Mouse (Mus musculus): ENCODE data around the gene Glyctk. TPM values are rescaled to one million over a fixed set of nuclear protein-coding genes. Genes with fewer than 3 reads are reported as not detected.

Glyctk gene
- polyA plus RNA-seq, 1 experiment from 2014 or later: 2.8 TPM

- Histone ChIP-seq H3K9me3 (no peaks in the 10 kb centered on the region), H3K4me2 (no peak overlapping the region), H3K4me3 (no peak overlapping the region), H3K4me1 (replicated peaks) (peaks cover 27% of the 10 kb centered on the region), H3K27ac (replicated peaks) (peak overlapping the region; percentile 57), H3K27me3 (no peaks in the 10 kb centered on the region), H3K36me3 (no peaks in the 10 kb centered on the region), H3K9ac (no peak overlapping the region)
- WGBS: 23% methylated on average over 10 of the region's 10 CpGs
- peak; percentile 57 for ATAC-seq (ENCODE audit: low FRiP score, low read depth)
Observed at GRCm38 (mm10) chr9:106139763-106140162, 18.2 kb downstream of the Glyctk start.

DNA sequence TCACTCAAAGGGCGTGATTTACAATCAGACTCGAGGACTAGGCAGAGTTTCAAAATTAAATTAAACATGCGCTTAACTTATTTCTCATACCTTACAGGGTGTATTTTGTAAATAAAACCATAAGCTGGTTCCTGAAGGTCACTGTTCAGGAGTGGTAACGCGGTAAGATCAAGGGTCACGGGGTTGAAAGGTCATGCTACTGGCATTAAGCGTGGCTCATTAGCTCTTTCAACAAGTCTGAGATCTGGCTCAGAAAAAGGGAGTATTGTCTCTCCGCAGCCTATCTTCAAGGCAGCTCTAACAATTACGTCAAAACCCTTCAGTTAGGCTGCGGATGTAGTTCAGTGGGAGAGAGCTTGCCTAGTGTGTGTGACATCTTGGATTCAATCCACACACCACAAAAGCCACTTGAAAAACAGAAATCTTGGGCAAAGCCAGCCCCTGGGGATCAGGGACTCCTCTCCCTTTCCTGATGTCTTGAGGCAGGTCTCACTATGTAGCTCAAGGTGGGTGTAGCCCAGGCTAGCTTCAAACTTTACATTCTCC is 20.2 kb downstream of the Glyctk start:
- no peak for ATAC-seq (ENCODE audit: low FRiP score, low read depth)
- 39% methylated on average over 10 of the region's 10 CpGs for WGBS
- Histone ChIP-seq H3K9me3 (no peaks in the 10 kb centered on the region), H3K4me2 (no peak overlapping the region), H3K27ac (replicated peaks) (no peak overlapping the region), H3K9ac (no peak overlapping the region), H3K4me3 (no peak overlapping the region), H3K36me3 (no peaks in the 10 kb centered on the region), H3K4me1 (replicated peaks) (peaks cover 19% of the 10 kb centered on the region), H3K27me3 (no peaks in the 10 kb centered on the region)

- H3K4me1 ChIP-seq (replicated peaks): peaks cover 18% of the 10 kb centered on the region
- H3K4me2 ChIP-seq: no peak overlapping the region
- no peaks in the 10 kb centered on the region for H3K36me3 ChIP-seq
- no peak for ATAC-seq (ENCODE audit: low FRiP score, low read depth)
- H3K27ac ChIP-seq (replicated peaks): no peak overlapping the region
- WGBS: 83% methylated on average over 7 of the region's 7 CpGs
- no peaks in the 10 kb centered on the region for H3K27me3 ChIP-seq
- H3K9ac ChIP-seq: no peak overlapping the region
- H3K9me3 ChIP-seq: no peaks in the 10 kb centered on the region
- H3K4me3 ChIP-seq: no peak overlapping the region
Observed at GRCm38 (mm10) chr9:106130250-106130649, 27.7 kb downstream of the Glyctk start.

DNA sequence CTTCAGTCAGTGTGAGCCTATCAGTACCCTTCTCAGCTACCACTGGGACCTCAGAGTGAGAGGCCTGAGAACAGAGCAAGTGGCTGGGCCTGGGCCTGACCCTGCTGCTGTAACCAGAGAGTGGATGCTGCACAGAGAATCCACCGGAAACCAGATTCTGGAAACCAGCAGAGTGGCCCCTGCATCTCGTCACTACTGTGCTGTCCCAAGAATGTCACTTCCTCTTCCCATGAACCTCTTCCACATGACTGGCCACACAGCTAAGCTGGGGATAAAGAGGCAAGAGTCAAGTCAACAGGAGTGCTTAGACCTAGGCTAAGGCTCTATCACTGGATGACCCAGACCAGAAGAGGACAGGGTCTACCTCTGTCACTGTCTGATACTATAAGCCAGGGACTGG is 28.9 kb downstream of the Glyctk start:
- H3K36me3 ChIP-seq: no peaks in the 10 kb centered on the region
- no peak for ATAC-seq (ENCODE audit: low FRiP score, low read depth)
- WGBS: 79% methylated on average over 2 of the region's 2 CpGs
- no peak overlapping the region for H3K9ac ChIP-seq
- H3K27ac ChIP-seq (replicated peaks): no peak overlapping the region
- H3K4me1 ChIP-seq (replicated peaks): peaks cover 18% of the 10 kb centered on the region
- no peaks in the 10 kb centered on the region for H3K9me3 ChIP-seq
- no peak overlapping the region for H3K4me3 ChIP-seq
- no peaks in the 10 kb centered on the region for H3K27me3 ChIP-seq
- H3K4me2 ChIP-seq: no peak overlapping the region

DNA sequence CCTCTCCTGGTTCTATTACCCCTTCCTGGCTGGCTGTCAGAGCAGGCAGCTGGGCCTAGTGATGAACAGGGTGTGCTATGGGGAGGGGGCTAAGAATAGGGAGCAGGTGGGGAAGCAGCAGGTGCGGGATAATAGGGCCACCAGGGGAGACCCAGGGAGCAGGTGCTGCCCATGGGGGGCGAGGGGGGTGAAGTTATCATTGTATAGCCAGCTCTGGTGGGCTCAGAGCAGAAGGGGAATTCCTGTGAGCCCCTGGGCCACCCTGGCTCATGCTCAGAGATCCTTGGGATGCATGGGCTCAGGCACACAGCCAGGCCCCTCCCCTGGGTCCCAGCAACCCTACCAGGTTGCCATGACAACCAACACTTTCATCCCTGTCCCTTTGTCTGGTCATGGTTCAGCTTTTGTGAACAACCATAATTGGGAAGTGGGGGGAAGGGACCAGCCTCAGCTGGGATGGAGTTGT is 31.1 kb downstream of the Glyctk start:
- no peak overlapping the region for H3K4me2 ChIP-seq
- no peaks in the 10 kb centered on the region for H3K9me3 ChIP-seq
- 0% methylated on average over 1 of the region's 2 CpGs for WGBS
- H3K36me3 ChIP-seq: no peaks in the 10 kb centered on the region
- ATAC-seq (ENCODE audit: low FRiP score, low read depth): peak; percentile 91
- H3K4me3 ChIP-seq: no peak overlapping the region
- H3K27me3 ChIP-seq: no peaks in the 10 kb centered on the region
- peak overlapping the region; percentile 79 for H3K27ac ChIP-seq (replicated peaks)
- no peak overlapping the region for H3K9ac ChIP-seq
- H3K4me1 ChIP-seq (replicated peaks): peaks cover 18% of the 10 kb centered on the region

DNA sequence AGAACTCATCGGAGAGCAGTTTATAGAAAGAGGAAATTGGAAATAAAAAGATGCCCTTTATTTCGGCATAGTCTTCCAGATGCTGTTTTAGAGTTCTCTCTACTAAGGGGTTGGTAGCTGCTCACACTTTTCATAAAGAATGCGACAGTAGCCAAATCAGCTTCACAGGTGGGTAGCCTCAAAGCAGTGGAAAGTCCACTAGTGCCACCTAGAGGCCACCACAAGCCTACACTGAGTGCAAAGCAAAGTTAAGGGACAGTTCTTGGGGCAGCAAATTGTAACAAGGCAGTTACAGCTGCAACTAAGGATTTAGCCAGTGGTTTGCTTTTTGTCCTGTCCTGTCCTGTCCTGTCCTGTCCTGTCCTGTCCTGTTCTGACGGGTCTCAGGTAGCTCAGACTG is 34.3 kb downstream of the Glyctk start:
- H3K36me3 ChIP-seq: no peaks in the 10 kb centered on the region
- peaks cover 22% of the 10 kb centered on the region for H3K4me1 ChIP-seq (replicated peaks)
- WGBS: 53% methylated on average over 4 of the region's 4 CpGs

GRCm38 (mm10) chr9:106119075-106119474 is 38.9 kb downstream of the Glyctk start:
- no peaks in the 10 kb centered on the region for H3K27me3 ChIP-seq
- no peaks in the 10 kb centered on the region for H3K9me3 ChIP-seq
- no peak for ATAC-seq (ENCODE audit: low FRiP score, low read depth)
- no peaks in the 10 kb centered on the region for H3K36me3 ChIP-seq
- H3K27ac ChIP-seq (replicated peaks): no peak overlapping the region
- no peak overlapping the region for H3K9ac ChIP-seq
- H3K4me3 ChIP-seq: no peak overlapping the region
- H3K4me2 ChIP-seq: no peak overlapping the region
- 38% methylated on average over 9 of the region's 9 CpGs for WGBS
- H3K4me1 ChIP-seq (replicated peaks): 0 out of 2 replicates have a peak, but pooled peaks cover 8% of the 10 kb centered on the region

More for the DNA sequence above, 34.3 kb downstream of the Glyctk start:
- no peak overlapping the region for H3K27ac ChIP-seq (replicated peaks)
- no peaks in the 10 kb centered on the region for H3K9me3 ChIP-seq
- no peak overlapping the region for H3K4me3 ChIP-seq
- no peak overlapping the region for H3K4me2 ChIP-seq
- H3K27me3 ChIP-seq: no peaks in the 10 kb centered on the region
- ATAC-seq (ENCODE audit: low FRiP score, low read depth): no peak
- no peak overlapping the region for H3K9ac ChIP-seq

GRCm38 (mm10) chr9:106115801-106116424 is 42.0 kb downstream of the Glyctk start:
- 20% methylated on average over 13 of the region's 13 CpGs for WGBS
- Histone ChIP-seq H3K27me3 (no peaks in the 10 kb centered on the region), H3K27ac (replicated peaks) (no peak overlapping the region), H3K36me3 (no peaks in the 10 kb centered on the region), H3K4me1 (replicated peaks) (peaks cover 11% of the 10 kb centered on the region; the same call in 1 of the 2 replicates), H3K9ac (no peak overlapping the region), H3K4me2 (peak overlapping the region; percentile 41), H3K4me3 (no peak overlapping the region), H3K9me3 (no peaks in the 10 kb centered on the region)
- peak; percentile 63; the same call in 1 of the 2 replicates for ATAC-seq (ENCODE audit: low FRiP score, low read depth)

GRCm38 (mm10) chr9:106112770-106113423 is 45.0 kb downstream of the Glyctk start:
- H3K9ac ChIP-seq: no peak overlapping the region
- H3K27ac ChIP-seq (replicated peaks): peak overlapping the region; percentile 17; the same call in 1 of the 2 replicates
- 32% methylated on average over 10 of the region's 10 CpGs for WGBS
- no peak overlapping the region for H3K4me3 ChIP-seq
- no peaks in the 10 kb centered on the region for H3K27me3 ChIP-seq
- 0 out of 2 replicates have a peak, but pooled peaks cover 2% of the 10 kb centered on the region for H3K9me3 ChIP-seq
- H3K4me2 ChIP-seq: no peak overlapping the region
- peaks cover 7% of the 10 kb centered on the region; the same call in 1 of the 2 replicates for H3K4me1 ChIP-seq (replicated peaks)
- H3K36me3 ChIP-seq: no peaks in the 10 kb centered on the region
- peak; percentile 56; the same call in 1 of the 2 replicates for ATAC-seq (ENCODE audit: low FRiP score, low read depth)

DNA sequence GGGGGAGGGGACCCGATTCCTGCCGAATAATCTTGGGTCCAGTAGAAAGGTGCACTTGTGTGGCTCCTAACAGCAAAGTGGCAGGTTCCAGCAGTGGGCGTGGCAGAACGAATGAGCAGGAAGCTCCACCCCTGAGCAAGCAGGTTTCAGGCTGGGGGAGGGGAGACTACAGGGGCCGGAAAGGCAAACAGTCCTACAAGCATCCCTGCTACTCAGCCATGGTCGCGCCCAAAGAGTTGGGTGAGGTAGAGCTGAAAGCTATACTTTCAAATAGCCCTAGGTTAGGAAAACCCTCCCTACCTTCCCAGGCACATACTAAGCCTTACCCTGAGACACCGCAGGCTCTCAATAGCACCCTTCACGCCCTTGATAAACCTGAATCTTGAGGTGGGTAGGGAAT is 51.7 kb downstream of the Glyctk start:
- Histone ChIP-seq H3K4me1 (replicated peaks) (no peaks in the 10 kb centered on the region), H3K27me3 (no peaks in the 10 kb centered on the region), H3K9ac (no peak overlapping the region), H3K36me3 (no peaks in the 10 kb centered on the region), H3K4me3 (no peak overlapping the region), H3K9me3 (0 out of 2 replicates have a peak, but pooled peaks cover 2% of the 10 kb centered on the region), H3K4me2 (no peak overlapping the region), H3K27ac (replicated peaks) (no peak overlapping the region)
- ATAC-seq (ENCODE audit: low FRiP score, low read depth): no peak
- 79% methylated on average over 9 of the region's 9 CpGs for WGBS

DNA sequence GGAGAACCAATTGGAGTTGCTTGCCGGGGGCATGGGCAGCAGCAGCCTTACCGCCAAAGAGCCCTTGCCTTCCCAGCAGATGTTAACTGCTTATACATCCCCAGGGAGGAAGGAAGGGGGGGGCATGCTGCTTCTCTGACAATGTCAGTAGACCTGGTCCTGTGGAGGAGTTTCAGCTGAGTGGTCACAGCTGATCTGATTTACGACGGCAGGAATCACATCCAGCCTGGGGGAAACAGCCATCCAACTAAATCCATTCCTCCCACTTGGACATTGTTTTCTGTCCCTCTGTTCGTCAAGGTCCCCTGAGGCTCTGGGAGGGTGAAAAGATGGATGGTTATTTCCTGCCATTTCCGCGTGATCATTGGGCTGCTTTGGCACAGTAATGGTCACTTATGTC is 53.5 kb downstream of the Glyctk start:
- Histone ChIP-seq H3K4me1 (replicated peaks) (peaks cover 6% of the 10 kb centered on the region; the same call in 1 of the 2 replicates), H3K4me3 (no peak overlapping the region), H3K4me2 (no peak overlapping the region), H3K9ac (no peak overlapping the region), H3K36me3 (no peaks in the 10 kb centered on the region), H3K27ac (replicated peaks) (no peak overlapping the region), H3K9me3 (0 out of 2 replicates have a peak, but pooled peaks cover 2% of the 10 kb centered on the region), H3K27me3 (no peaks in the 10 kb centered on the region)
- no peak for ATAC-seq (ENCODE audit: low FRiP score, low read depth)
- WGBS: 55% methylated on average over 7 of the region's 7 CpGs

All from hindbrain, embryonic 15.5 days (tissue).